Mouse (Mus musculus): Measurements from ENCODE around the gene Acod1. TPM values are rescaled to one million over a fixed set of nuclear protein-coding genes. Genes with fewer than 3 reads are reported as not detected.

The Acod1 gene
- polyA plus RNA-seq, 2 experiments: 0.06 TPM; not detected in 1

- Histone ChIP-seq H3K4me1 (ENCODE audit: control insufficient read depth, insufficient read depth, low read length) (no peaks in the 10 kb centered on the region), H3K9ac (ENCODE audit: low read depth, low read length, severe bottlenecking) (no peak overlapping the region), H3K36me3 (ENCODE audit: control insufficient read depth, insufficient read depth, low read length) (peaks cover 76% of the 10 kb centered on the region), H3K27me3 (ENCODE audit: control insufficient read depth, insufficient read depth, low read length) (no peaks in the 10 kb centered on the region), H3K27ac (replicated peaks; ENCODE audit: low read depth, low read length) (no peak overlapping the region), H3K4me2 (replicated peaks; ENCODE audit: low read depth, low read length, severe bottlenecking) (no peak overlapping the region), H3K4me3 (replicated peaks; ENCODE audit: low read length) (no peak overlapping the region), H3K9me3 (ENCODE audit: control insufficient read depth, low read length) (no peaks in the 10 kb centered on the region)
- 69% methylated on average over 6 of the region's 6 CpGs for WGBS
- no peak for TF ChIP-seq POLR2A (IDR thresholded peaks at IDR 0.05; ENCODE audit: borderline replicate concordance, extremely low read depth, insufficient read depth, insufficient read length)
- no peak for DNase-seq (ENCODE audit: low spot score)
- ATAC-seq (ENCODE audit: low FRiP score, low read depth): no peak
Measured at GRCm38 (mm10) chr14:103088624-103089023, 41.8 kb downstream of the Acod1 start.

- H3K27ac ChIP-seq (replicated peaks; ENCODE audit: low read depth, low read length): no peak overlapping the region
- peaks cover 46% of the 10 kb centered on the region for H3K36me3 ChIP-seq (ENCODE audit: control insufficient read depth, insufficient read depth, low read length)
- no peak overlapping the region for H3K4me3 ChIP-seq (replicated peaks; ENCODE audit: low read length)
- peaks cover 8% of the 10 kb centered on the region; the same call in 1 of the 2 replicates for H3K4me1 ChIP-seq (ENCODE audit: control insufficient read depth, insufficient read depth, low read length)
- no peaks in the 10 kb centered on the region for H3K27me3 ChIP-seq (ENCODE audit: control insufficient read depth, insufficient read depth, low read length)
- TF ChIP-seq POLR2A (IDR thresholded peaks at IDR 0.05; ENCODE audit: borderline replicate concordance, extremely low read depth, insufficient read depth, insufficient read length): no peak
- no peak for ATAC-seq (ENCODE audit: low FRiP score, low read depth)
- H3K9me3 ChIP-seq (ENCODE audit: control insufficient read depth, low read length): no peaks in the 10 kb centered on the region
- H3K9ac ChIP-seq (ENCODE audit: low read depth, low read length, severe bottlenecking): no peak overlapping the region
- DNase-seq (ENCODE audit: low spot score): no peak
- H3K4me2 ChIP-seq (replicated peaks; ENCODE audit: low read depth, low read length, severe bottlenecking): no peak overlapping the region
- WGBS: 77% methylated on average over 3 of the region's 3 CpGs
Measured at GRCm38 (mm10) chr14:103093236-103093635, 46.5 kb downstream of the Acod1 start.

GRCm38 (mm10) chr14:103093670-103094069 is 46.9 kb downstream of the Acod1 start:
- no peaks in the 10 kb centered on the region for H3K27me3 ChIP-seq (ENCODE audit: control insufficient read depth, insufficient read depth, low read length)
- no peak overlapping the region for H3K4me3 ChIP-seq (replicated peaks; ENCODE audit: low read length)
- H3K9ac ChIP-seq (ENCODE audit: low read depth, low read length, severe bottlenecking): no peak overlapping the region
- H3K4me1 ChIP-seq (ENCODE audit: control insufficient read depth, insufficient read depth, low read length): peaks cover 8% of the 10 kb centered on the region; the same call in 1 of the 2 replicates
- H3K27ac ChIP-seq (replicated peaks; ENCODE audit: low read depth, low read length): no peak overlapping the region
- DNase-seq (ENCODE audit: low spot score): no peak
- H3K9me3 ChIP-seq (ENCODE audit: control insufficient read depth, low read length): no peaks in the 10 kb centered on the region
- no peak for TF ChIP-seq POLR2A (IDR thresholded peaks at IDR 0.05; ENCODE audit: borderline replicate concordance, extremely low read depth, insufficient read depth, insufficient read length)
- H3K36me3 ChIP-seq (ENCODE audit: control insufficient read depth, insufficient read depth, low read length): peaks cover 43% of the 10 kb centered on the region
- no peak for ATAC-seq (ENCODE audit: low FRiP score, low read depth)
- WGBS: 63% methylated on average over 4 of the region's 4 CpGs
- no peak overlapping the region for H3K4me2 ChIP-seq (replicated peaks; ENCODE audit: low read depth, low read length, severe bottlenecking)

- no peaks in the 10 kb centered on the region for H3K9me3 ChIP-seq (ENCODE audit: control insufficient read depth, low read length)
- no peak overlapping the region for H3K9ac ChIP-seq (ENCODE audit: low read depth, low read length, severe bottlenecking)
- no peaks in the 10 kb centered on the region for H3K27me3 ChIP-seq (ENCODE audit: control insufficient read depth, insufficient read depth, low read length)
- no peak overlapping the region for H3K4me3 ChIP-seq (replicated peaks; ENCODE audit: low read length)
- 90% methylated on average over 8 of the region's 8 CpGs for WGBS
- H3K36me3 ChIP-seq (ENCODE audit: control insufficient read depth, insufficient read depth, low read length): peaks cover 34% of the 10 kb centered on the region
- no peak for TF ChIP-seq POLR2A (IDR thresholded peaks at IDR 0.05; ENCODE audit: borderline replicate concordance, extremely low read depth, insufficient read depth, insufficient read length)
- no peak overlapping the region for H3K4me2 ChIP-seq (replicated peaks; ENCODE audit: low read depth, low read length, severe bottlenecking)
- no peak overlapping the region for H3K27ac ChIP-seq (replicated peaks; ENCODE audit: low read depth, low read length)
- DNase-seq (ENCODE audit: low spot score) (no peak), ATAC-seq (ENCODE audit: low FRiP score, low read depth) (no peak)
- H3K4me1 ChIP-seq (ENCODE audit: control insufficient read depth, insufficient read depth, low read length): peaks cover 8% of the 10 kb centered on the region; the same call in 1 of the 2 replicates
Measured at GRCm38 (mm10) chr14:103095036-103095435, 48.3 kb downstream of the Acod1 start.

GRCm38 (mm10) chr14:103095826-103096225 is 49.0 kb downstream of the Acod1 start:
- ATAC-seq (ENCODE audit: low FRiP score, low read depth) (no peak), DNase-seq (ENCODE audit: low spot score) (no peak)
- WGBS: 94% methylated on average over 8 of the region's 8 CpGs

GRCm38 (mm10) chr14:103096621-103097020 is 49.8 kb downstream of the Acod1 start:
- Histone ChIP-seq H3K4me1 (ENCODE audit: control insufficient read depth, insufficient read depth, low read length) (peaks cover 8% of the 10 kb centered on the region; the same call in 1 of the 2 replicates), H3K4me3 (replicated peaks; ENCODE audit: low read length) (no peak overlapping the region), H3K36me3 (ENCODE audit: control insufficient read depth, insufficient read depth, low read length) (peaks cover 21% of the 10 kb centered on the region), H3K27me3 (ENCODE audit: control insufficient read depth, insufficient read depth, low read length) (no peaks in the 10 kb centered on the region), H3K9me3 (ENCODE audit: control insufficient read depth, low read length) (no peaks in the 10 kb centered on the region), H3K4me2 (replicated peaks; ENCODE audit: low read depth, low read length, severe bottlenecking) (no peak overlapping the region), H3K27ac (replicated peaks; ENCODE audit: low read depth, low read length) (no peak overlapping the region), H3K9ac (ENCODE audit: low read depth, low read length, severe bottlenecking) (no peak overlapping the region)
- no peak for ATAC-seq (ENCODE audit: low FRiP score, low read depth)
- DNase-seq (ENCODE audit: low spot score): no peak
- TF ChIP-seq POLR2A (IDR thresholded peaks at IDR 0.05; ENCODE audit: borderline replicate concordance, extremely low read depth, insufficient read depth, insufficient read length): no peak
- 91% methylated on average over 6 of the region's 6 CpGs for WGBS

More at GRCm38 (mm10) chr14:103095826-103096225, 49.0 kb downstream of the Acod1 start:
- no peaks in the 10 kb centered on the region for H3K9me3 ChIP-seq (ENCODE audit: control insufficient read depth, low read length)
- H3K36me3 ChIP-seq (ENCODE audit: control insufficient read depth, insufficient read depth, low read length): peaks cover 29% of the 10 kb centered on the region
- no peak overlapping the region for H3K4me3 ChIP-seq (replicated peaks; ENCODE audit: low read length)
- no peak overlapping the region for H3K4me2 ChIP-seq (replicated peaks; ENCODE audit: low read depth, low read length, severe bottlenecking)
- peaks cover 8% of the 10 kb centered on the region; the same call in 1 of the 2 replicates for H3K4me1 ChIP-seq (ENCODE audit: control insufficient read depth, insufficient read depth, low read length)
- H3K27ac ChIP-seq (replicated peaks; ENCODE audit: low read depth, low read length): no peak overlapping the region
- TF ChIP-seq POLR2A (IDR thresholded peaks at IDR 0.05; ENCODE audit: borderline replicate concordance, extremely low read depth, insufficient read depth, insufficient read length): no peak
- no peak overlapping the region for H3K9ac ChIP-seq (ENCODE audit: low read depth, low read length, severe bottlenecking)
- no peaks in the 10 kb centered on the region for H3K27me3 ChIP-seq (ENCODE audit: control insufficient read depth, insufficient read depth, low read length)

Measured in limb, embryonic 14.5 days (tissue).